Mouse (Mus musculus) embryo, embryonic 11.5 days (tissue): ENCODE results near the gene Mob1a.

Experiments used
- DNase-seq: peaks from one replicate; pipeline ENCODE4 v3.0.0-alpha.2; 2012; ENCODE audit warnings: low read depth, low spot score

Gene Mob1a

DNA sequence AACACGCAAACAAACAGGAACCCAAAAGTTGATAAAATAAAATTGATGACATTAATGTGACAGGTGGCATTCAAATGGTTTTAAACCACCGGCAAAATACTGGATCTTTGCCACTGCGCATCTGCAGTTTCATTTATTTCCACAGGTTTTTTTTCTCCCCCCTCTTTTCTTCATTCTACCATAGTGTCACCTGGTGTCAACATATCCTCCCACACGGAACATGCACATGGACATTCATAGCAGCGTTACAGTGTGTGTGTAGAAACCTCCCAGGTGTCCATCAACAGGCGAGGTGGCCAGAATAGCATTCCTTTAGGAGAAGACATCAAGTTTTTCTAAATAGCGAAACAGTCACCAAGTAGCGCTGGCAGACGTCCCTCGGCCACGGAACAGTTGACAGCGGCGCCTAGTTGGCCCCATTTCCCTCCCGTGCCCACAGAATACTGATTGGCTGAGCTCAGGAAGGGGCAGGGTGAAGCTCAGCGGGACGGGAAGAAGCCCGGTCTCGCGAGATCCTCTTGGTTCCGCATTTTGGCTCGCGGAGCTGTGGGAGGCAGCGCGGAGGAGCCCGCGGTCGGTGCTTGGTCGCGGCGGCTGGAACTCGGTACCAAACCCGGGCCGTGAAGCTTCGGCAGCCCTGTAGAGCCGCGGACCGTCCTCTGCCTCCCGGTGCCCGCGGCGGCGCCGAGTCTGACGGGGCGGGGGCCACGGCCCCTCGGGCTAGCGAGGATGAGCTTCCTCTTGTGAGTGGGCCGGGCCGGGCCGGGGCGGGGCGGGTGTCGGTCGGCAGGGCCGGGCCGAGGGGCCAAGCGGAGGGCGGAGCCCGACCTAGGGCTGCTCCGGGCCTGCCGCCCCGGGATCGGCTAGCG lies at the start of gene Mob1a, which contains the start of gene Mthfd2:
Gene Mob1a, plus strand, starts transcription at position 492 of the 869 bp plus-strand sequence.
Gene Mthfd2, minus strand, starts transcription at position 384 of the 869 bp plus-strand sequence.
- peak; percentile 91 for DNase-seq

DNA sequence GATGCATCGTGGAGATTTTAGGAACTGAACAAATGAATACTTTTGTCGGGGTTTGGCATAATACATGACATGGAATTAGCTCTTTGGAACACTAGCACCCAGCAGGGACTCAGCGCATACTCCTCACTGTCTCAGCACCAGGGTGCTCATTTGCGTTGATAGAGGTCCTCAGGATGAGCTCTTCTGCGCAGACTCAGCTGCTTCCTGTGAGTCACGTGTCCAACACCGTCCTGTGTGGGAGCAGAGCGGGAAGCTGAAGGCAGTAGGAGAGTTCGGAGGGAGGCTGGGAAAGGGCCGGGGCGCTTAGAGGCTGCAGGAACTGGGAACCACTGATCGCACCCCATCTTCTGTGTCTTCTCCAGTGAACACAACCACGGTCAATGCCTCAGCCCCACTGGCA lies 48.7 kb upstream of the Mob1a start:
- DNase-seq, result no peak

DNA sequence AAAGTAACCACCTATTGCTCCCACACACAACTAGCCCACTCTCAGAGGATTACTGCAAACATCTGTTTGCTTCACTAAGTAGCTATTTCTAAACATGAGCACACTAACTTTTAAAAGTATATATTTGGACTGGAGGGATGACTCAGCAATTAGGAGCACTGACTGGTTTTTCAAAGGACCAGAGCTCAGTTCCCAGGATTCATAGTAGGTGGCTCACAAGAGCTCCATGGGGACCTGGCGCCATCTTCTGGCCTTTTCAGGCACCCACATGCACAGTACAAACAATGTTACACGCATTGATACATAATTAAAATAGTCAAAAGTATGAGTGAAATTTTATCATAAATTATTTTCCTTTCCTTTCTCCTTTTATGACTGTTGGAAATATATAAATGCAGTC lies 46.9 kb upstream of the Mob1a start:
- DNase-seq, result no peak

DNA sequence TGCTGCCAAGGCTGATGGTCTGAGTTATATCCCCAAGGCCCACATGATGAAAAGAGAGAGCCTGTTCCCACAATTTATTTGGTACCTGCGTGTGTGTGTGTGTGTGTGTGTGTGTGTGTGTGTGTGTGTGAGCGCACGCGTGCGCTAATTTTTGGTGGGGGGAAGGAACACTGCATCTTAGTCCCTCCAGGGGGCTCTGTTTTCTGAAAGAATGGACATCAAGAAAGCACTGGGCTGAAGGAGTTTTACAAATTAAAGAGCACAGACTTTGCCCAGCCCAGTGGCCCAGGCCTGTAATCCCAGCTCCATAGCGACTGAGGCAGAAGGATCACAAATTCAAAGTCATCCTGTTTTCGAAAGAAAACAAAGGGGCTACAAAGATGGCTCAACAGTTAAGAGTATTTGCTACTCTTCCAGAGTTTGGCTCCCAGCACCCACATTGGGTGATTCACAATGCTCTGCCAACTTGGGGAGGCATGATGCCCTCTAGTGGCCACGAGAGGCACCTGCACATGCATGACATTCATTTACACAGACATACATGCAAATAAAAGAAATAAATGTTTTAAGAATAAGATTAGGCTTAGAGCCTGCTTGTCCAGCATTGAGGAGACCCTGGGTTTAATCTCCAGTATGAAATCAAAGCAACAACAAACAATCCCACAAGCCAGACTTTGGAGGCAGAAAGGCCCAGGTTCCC lies 45.4 kb upstream of the Mob1a start:
- DNase-seq, result no peak

DNA sequence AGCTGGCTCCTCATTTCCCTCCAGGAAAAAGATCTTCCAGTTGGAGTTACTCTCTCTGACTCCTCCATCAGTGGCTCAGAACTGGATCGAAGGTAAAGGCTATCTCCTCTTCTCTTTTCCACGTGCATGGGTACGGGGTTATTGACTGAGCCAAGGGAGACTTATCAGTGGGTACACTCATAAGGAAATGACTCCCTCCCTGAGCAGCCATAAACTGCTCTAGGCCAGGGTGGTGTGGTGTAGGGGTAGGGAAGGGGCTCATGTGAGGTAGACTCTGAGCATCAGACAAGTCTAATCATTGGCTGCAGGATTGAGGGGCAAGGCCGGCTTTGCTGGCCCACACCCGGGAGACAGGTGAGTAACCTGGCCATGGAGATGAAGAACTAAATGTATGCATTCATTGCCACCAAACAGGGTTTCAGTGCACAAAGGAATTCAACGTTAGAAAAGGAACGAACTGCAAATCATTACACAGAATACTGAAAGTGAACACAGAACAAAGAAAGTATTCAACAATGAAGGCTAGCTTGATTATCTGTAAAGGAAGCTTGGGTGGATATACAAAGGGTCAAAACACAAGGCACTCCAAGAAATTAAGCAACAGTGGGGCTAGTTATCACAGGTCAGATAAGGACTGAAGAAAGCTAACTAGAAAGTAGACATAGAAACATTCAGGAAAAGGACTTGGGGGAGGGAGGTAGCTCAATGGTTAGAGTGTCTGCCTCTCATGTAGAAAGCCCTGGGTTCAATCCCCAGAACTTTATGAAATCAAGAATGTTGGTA lies 25.2 kb upstream of the Mob1a start:
- DNase-seq, result no peak

DNA sequence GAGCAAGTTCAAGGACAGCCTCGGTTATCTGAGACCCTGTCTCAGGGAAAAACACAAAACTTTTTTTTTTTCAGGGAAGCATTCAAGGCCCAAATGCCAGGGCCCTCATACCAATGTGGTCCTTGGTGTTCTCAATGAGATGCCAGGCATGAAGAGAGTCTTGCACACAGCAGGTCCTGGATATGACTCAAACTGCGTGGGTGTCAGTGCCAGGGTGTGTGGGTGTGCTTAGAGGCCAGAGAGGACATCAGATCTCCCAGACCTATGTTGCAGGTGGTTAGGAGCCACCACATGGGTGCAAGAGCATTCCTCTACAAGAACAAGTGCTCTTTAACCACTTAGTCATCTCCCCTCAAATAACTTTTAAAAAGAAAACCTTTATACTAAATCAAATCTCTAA lies 24.5 kb upstream of the Mob1a start:
- no peak for DNase-seq

DNA sequence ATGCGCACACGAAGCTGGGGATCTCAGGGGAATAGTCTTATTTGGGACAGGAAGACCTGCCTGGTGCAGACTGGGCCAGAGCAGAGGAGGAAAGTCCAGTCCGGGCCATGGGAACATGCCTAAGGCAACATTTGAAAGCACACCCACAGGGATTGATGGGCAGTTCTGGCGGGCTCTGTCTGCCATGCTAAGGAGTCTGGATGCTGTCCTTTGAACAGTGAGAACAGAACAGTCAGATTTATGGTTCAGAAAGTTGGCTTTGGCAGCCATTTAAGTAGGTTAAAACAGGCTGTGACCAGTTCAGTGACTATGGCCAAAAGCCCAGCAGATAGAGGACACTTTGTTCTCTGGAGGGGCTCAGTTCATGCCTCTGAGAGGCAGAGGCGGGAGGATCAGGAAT lies 23.6 kb upstream of the Mob1a start:
- DNase-seq, result no peak

DNA sequence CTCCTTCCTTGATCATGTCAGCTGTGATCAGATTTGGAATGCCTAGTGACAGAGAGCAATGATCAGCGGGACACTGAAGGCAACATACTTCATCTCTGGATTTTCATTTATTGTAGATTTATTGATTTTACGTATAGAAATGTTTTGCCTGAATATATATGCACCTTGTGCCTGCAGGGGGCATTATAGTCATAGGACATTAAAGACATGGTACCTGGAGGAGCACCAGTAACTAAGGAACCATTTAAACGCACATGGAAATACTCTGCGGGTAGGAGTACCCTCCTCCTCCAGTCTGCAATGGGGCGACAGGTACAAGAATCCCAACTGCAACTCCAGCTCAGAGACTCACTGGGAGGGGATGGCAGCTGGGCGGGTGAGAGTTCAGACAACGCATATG lies 16.8 kb upstream of the Mob1a start:
- DNase-seq, result no peak

DNA sequence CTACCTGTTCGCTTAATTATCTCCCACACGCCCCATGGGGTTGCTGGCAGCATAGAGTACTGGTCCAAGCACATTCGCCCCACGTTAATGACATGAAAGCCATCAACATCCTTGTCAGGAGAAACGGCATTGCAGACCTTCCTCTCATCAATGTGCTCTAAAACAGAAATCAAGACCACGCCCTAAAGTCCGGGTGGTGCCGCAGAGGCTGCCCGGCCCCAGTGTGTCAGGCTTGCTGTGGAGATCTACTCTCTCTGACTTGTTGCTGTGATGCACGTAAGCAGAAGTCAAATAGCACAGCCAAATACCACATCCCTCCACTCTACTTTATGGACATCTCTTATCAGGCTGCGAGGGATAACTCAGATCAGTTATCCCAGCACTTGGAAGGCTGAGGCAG lies 14.6 kb upstream of the Mob1a start:
- no peak for DNase-seq

DNA sequence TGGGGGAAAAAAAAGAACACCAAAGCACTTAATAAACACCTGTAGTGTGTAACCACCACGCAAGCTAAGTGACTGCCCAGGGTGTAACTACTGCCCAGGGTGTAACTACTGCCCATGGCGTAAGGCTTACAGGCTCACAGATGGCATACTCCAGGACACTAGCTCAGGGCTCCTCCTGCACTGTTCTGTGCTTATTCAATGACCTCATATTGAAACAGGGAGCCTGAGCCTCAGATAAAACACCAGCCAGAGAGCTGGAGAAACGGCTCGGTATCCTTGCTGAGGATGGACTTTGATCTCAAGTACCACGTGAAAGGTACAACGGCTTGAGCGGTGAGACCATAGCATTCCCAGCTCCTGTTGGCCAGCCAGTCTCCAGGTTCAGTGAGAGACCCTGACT lies 13.8 kb upstream of the Mob1a start:
- DNase-seq, result no peak

DNA sequence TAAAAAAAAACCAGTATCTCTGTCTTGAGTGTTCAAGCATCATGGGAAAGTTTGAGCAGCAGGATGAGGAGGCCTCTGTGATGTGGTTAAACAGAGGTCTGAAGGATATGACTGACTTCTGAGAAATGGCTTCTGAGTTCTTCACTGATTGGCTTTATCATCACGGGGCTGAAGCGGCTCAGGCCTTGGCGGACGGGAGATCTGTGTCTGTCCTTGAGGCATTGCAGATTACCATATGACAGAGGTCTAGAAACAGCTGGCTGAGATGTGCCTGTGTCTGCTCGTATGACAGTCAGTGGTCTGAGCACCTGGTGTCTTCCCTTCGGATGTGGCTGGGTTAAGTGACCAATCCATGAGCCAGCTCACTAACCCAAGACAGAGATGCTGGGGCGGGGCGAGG lies 13.3 kb upstream of the Mob1a start:
- DNase-seq, result no peak

DNA sequence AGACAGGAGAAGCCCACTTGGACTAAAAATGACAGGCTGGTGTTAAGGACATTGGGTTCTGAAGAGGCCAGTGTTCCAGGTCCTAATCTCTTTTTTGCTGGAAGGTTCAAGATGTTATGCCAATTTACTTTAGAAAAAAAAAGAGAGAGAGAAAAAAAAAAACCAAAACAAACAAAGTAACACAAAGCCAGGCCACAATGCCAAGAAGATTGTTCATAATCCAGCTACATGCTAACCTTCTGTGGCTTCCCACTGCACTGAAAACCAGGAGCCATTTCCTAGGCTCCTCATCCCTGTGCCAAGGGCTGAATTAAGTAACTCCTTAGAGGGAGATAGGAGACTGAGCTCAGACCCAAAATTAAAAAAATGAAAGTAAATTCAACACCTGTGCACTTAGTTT lies 10.5 kb upstream of the Mob1a start:
- no peak for DNase-seq

DNA sequence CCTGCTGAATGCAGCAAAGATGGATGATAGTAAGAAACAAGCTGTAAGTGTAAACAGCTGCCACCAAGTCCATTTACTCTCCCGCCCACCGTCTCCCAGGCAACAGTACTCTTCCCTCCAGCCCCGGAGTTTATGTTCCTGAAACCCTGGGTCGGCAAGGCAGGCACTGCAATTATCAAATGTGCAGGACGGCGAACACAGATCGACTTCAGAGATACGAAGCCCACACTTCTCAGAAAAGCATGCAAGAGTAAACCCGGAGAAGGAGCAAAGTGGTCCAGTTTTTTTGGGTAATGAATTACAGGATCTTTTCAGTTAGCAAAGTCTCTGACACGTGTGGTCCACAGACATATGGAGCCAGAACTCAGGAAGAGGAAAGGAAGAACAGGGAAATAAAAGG lies 9.8 kb upstream of the Mob1a start:
- peak; percentile 45 for DNase-seq

DNA sequence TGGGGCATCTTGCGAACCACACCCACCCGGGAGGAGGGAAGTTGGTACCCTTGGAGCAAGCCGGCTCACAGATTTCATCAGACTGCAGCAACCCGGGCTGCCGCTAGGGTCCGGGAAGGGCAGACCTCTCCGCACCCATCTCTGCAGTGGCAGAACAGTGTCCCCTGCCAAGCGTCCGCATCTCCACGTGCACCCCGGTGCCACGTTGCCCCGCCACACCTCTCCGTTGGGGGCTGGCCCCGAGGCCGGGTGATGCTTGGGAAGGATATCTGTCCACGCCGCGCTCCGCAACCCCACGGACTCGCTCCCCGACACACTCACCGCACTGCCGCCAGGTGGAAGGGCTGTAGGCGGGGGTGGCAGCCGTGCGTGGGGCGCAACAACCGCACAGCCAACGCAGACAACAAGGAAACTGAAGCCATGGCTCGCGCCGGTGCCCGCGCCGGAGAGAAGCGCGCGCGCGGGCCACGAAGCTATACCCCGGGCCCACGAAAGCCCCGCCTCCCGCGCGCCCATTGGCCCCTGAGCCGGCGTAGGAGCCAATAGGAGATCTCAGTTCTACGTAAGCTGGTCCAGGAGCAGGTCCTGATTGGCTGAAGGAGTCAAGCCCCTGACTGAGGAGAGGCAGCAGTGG lies 8.6 kb upstream of the Mob1a start:
- peak; percentile 74 for DNase-seq

DNA sequence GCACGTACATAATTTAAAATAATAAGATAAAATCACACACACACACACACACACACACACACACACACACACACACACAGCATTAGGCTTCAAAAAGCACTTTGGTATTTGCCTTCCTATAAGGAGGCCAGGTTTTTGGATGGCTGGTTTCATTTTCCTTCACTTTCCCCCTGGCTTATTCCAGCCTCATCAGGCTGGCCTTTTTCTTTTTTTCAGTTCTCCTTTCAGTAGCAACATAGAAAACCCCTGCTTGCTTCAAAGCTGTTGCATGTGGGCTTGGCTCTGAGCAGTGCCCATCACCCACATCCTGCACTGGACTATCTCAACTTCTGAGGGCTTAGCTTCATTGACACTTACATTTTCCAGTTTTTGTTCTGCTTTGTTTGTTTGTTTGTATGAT lies 3.9 kb upstream of the Mob1a start:
- DNase-seq, result no peak

DNA sequence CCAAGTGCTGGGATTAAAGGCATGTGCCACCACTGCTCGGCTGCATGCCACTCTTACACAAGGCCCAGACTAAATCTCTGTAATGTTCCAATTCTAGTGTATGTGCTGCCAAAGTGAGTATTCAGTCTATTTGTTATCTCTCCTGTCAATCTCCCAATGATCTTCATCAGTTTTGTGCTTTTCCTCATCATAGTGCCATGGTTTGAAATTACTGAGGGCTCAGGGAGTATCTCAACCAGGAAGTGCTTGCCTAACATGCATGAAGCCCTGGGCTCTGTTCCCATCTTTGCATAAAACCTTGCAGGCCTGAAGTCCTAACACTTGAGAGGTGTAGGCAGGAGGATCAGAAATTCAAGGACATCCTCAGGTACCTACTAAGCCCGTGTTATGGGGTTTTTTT lies 3.0 kb upstream of the Mob1a start:
- DNase-seq, result no peak

DNA sequence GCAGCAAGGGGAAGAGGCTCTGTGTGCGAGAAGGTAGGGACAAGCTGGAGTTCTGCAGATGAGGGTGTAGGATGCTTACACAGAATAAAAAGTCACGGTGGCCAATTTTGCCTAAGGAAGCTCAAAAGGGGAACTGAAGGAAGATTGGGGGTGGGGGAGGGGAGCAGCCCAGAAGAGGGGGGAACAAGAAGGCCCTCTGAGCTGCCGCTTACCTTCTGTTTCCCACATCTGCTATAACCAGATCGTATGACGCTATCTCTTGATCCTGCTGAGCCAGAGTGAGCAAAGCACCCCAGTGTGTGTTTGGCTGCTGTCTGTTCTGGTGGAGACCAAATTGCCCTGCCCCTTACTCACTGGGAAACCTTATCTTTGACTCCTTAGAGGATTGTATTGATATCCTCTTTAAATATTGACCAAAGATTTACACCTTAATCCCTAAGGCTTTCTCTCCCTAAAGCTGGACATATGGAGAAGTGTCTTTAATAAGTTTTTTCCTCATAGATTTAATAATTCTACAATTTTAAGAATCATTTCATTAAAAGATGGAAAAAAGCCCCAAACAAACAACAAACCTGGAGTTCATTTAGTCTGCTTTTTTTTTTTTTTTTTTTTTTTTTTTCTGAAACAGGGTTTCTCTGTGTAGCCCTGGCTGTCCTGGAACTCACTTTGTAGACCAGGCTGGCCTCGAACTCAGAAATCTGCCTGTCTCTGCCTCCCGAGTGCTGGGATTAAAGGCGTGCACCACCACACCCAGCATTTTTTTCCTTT lies 2.0 kb upstream of the Mob1a start:
- no peak for DNase-seq

DNA sequence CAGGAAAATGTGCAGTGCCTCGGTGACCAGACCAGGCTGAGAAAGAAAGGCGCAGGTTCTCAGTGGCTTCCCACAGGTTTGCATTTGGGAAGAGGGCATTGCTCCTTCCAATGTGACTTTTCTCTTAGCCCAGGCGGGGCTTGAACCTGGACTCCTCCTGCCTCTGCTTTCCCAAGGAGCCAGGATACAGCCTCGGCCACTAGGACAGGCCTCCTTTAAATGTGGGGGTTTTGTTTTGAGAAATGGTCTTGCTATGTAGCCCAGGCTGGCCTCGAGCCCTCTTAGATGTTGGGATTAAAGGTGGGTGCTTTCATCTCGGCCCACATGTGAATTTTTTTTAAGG lies 549 bp downstream of the Mob1a start:
- DNase-seq, result no peak

DNA sequence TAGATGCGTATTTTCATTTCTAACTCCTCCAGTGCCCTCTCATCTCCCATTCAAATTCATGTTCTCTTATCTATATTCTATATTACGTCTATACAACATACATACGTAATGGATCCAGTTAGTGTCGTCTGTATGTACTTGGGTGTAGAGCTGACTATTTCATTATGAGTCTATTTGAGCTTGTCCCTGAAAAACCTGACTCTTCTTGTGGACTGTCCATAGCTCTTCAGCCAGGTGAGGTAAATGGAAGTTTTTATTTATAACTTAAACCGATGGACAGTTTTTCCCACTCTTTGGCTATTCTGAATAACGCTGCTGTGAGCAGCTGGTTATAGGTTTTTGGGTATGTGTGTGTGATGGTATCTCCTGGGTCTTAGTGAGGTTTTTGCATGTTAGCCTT lies 945 bp downstream of the Mob1a start:
- DNase-seq, result no peak

DNA sequence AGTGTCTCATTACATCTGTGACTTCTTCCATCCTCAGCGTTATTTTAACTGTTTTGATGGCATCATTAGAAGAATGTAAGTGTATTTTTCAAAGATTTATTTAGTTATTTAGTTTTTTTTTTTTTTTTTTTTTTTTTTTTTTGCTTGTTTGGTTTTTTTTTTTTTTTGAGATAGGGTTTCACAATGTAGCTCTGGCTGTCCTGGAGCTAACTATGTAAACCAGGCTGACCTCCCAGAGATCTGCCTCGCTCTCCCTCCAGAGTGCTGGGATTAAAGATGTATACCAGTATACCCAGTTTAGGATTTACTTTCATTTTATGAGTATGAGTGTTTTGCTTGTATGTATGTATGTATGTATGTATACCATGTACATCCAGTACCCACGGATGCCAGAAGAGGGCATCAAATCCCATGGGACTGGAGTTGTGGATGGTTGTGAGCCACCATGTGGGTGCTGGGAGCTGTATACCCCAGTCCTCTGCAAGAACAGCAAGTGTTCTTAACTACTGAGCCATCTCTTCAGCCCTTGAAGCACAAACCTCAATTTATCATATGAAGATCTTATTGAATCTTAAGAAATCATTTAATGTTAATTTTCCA lies 1.9 kb downstream of the Mob1a start:
- DNase-seq, result no peak

DNA sequence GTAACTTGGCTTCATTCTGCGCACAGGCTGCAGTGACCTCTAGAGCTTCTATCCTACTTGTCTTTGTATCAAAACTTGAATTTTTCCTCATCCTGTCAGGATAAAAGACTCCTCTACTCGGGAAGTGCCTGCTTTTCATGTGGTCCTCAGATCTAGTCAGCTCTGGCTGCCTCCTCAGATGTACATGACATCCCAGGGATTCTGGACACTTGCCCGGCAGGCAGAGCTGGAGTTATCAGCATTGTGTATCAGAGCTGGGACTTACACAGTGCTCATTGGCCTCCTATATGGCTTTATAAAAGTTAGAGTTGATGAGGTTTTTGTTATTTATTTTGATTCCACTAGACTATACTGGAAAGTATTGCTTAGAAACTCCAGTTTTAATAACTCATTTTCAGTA lies 15.6 kb downstream of the Mob1a start:
- no peak for DNase-seq
